Mouse (Mus musculus): ENCODE data around the gene Raf1. TPM values are rescaled to one million over a fixed set of nuclear protein-coding genes. Genes with fewer than 3 reads are reported as not detected.

Gene Raf1
- total and polyA plus RNA-seq, 2 experiments from 2014 or later, result 90.5 to 204 TPM

DNA sequence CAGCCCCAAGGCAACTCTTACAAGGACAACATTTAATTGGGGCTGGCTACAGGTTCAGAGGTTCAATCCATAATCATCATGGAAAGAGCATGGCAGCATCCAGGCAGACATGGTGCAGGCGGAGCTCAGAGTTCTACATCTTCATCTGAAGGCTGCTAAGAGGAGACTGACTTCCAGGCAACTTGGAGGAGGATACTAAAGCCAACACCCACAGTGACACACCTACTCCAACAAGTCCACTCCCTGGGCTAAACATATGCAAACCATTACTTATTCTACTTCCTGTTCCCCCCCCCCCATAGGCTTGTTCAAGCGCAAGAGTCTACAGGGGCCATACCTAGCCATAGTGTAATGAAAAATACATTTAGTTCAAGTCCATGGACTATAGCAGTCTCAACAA lies 7.8 kb upstream of the Raf1 start:
- WGBS, result 99% methylated on average over 2 of the region's 2 CpGs
- ATAC-seq, result no peak

GRCm38 (mm10) chr6:115681066-115681465 lies 4.6 kb upstream of the Raf1 start:
- no peaks in the 10 kb centered on the region for H3K36me3 ChIP-seq (ENCODE audit: insufficient read depth, low read length)
- no peak overlapping the region for H3K4me2 ChIP-seq (ENCODE audit: low read depth, low read length)
- H3K4me3 ChIP-seq (ENCODE audit: low read length), result no peak overlapping the region
- DNase-seq (ENCODE audit: low spot score) (no peak), ATAC-seq (no peak)
- no peak overlapping the region for H3K9ac ChIP-seq (replicated peaks; ENCODE audit: low read length)
- no peak overlapping the region for H3K27ac ChIP-seq
- no peaks in the 10 kb centered on the region for H3K4me1 ChIP-seq (ENCODE audit: insufficient read depth, low read length)
- H3K27me3 ChIP-seq (ENCODE audit: insufficient read depth, low read length), result no peaks in the 10 kb centered on the region
- no peak for TF ChIP-seq CTCF (IDR thresholded peaks at IDR 0.05; ENCODE audit: low read depth)
- no peaks in the 10 kb centered on the region for H3K9me3 ChIP-seq (ENCODE audit: low read length)
- 77% methylated on average over 4 of the region's 4 CpGs for WGBS

More for the DNA sequence above, 7.8 kb upstream of the Raf1 start:
- no peak for TF ChIP-seq CTCF (IDR thresholded peaks at IDR 0.05; ENCODE audit: low read depth)
- Histone ChIP-seq H3K27ac (no peak overlapping the region), H3K9me3 (ENCODE audit: low read length) (0 out of 2 replicates have a peak, but pooled peaks cover 5% of the 10 kb centered on the region), H3K4me2 (ENCODE audit: low read depth, low read length) (no peak overlapping the region), H3K27me3 (ENCODE audit: insufficient read depth, low read length) (no peaks in the 10 kb centered on the region), H3K36me3 (ENCODE audit: insufficient read depth, low read length) (no peaks in the 10 kb centered on the region), H3K9ac (replicated peaks; ENCODE audit: low read length) (no peak overlapping the region), H3K4me3 (ENCODE audit: low read length) (no peak overlapping the region), H3K4me1 (ENCODE audit: insufficient read depth, low read length) (no peaks in the 10 kb centered on the region)
- DNase-seq (ENCODE audit: low spot score), result no peak

DNA sequence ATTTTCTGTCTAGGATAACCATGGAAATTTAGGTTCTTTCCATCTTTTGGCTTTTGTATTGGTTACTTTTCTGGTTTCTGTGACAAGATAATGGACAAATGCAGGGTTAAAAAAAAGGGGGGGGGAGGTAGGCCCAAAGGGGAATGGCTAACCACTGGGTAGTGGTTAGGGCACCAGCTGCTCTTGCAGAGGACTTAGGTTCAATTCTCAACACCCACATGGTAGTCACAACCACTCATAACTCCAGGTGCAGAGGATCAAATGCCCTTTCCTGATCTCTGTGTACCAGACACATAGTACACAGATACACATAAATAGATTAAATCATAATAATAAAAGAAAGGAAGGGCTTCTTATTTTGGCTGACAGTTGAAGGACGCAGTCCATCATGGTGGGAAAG lies 1.6 kb upstream of the Raf1 start:
- TF ChIP-seq CTCF (IDR thresholded peaks at IDR 0.05; ENCODE audit: low read depth), result no peak
- no peaks in the 10 kb centered on the region for H3K9me3 ChIP-seq (ENCODE audit: low read length)
- 96% methylated on average over 1 of the region's 1 CpGs for WGBS

GRCm38 (mm10) chr6:115677441-115677840 lies 1.0 kb upstream of the Raf1 start:
- H3K4me1 ChIP-seq (ENCODE audit: insufficient read depth, low read length), result peaks cover 13% of the 10 kb centered on the region
- TF ChIP-seq CTCF (IDR thresholded peaks at IDR 0.05; ENCODE audit: low read depth), result no peak
- H3K9ac ChIP-seq (replicated peaks; ENCODE audit: low read length), result no peak overlapping the region
- ATAC-seq (no peak), DNase-seq (ENCODE audit: low spot score) (no peak)
- H3K4me2 ChIP-seq (ENCODE audit: low read depth, low read length), result peak overlapping the region; percentile 83
- 96% methylated on average over 7 of the region's 7 CpGs for WGBS
- H3K4me3 ChIP-seq (ENCODE audit: low read length), result peak overlapping the region; percentile 100; the same call in 1 of the 2 replicates
- no peaks in the 10 kb centered on the region for H3K9me3 ChIP-seq (ENCODE audit: low read length)
- no peaks in the 10 kb centered on the region for H3K36me3 ChIP-seq (ENCODE audit: insufficient read depth, low read length)
- no peaks in the 10 kb centered on the region for H3K27me3 ChIP-seq (ENCODE audit: insufficient read depth, low read length)
- peak overlapping the region; percentile 100; the same call in 1 of the 2 replicates for H3K27ac ChIP-seq

More for the DNA sequence above, 1.6 kb upstream of the Raf1 start:
- Histone ChIP-seq H3K4me2 (ENCODE audit: low read depth, low read length) (no peak overlapping the region), H3K27ac (no peak overlapping the region), H3K27me3 (ENCODE audit: insufficient read depth, low read length) (no peaks in the 10 kb centered on the region), H3K4me1 (ENCODE audit: insufficient read depth, low read length) (peaks cover 10% of the 10 kb centered on the region), H3K36me3 (ENCODE audit: insufficient read depth, low read length) (no peaks in the 10 kb centered on the region), H3K4me3 (ENCODE audit: low read length) (no peak overlapping the region), H3K9ac (replicated peaks; ENCODE audit: low read length) (no peak overlapping the region)
- no peak for ATAC-seq
- DNase-seq (ENCODE audit: low spot score), result no peak

DNA sequence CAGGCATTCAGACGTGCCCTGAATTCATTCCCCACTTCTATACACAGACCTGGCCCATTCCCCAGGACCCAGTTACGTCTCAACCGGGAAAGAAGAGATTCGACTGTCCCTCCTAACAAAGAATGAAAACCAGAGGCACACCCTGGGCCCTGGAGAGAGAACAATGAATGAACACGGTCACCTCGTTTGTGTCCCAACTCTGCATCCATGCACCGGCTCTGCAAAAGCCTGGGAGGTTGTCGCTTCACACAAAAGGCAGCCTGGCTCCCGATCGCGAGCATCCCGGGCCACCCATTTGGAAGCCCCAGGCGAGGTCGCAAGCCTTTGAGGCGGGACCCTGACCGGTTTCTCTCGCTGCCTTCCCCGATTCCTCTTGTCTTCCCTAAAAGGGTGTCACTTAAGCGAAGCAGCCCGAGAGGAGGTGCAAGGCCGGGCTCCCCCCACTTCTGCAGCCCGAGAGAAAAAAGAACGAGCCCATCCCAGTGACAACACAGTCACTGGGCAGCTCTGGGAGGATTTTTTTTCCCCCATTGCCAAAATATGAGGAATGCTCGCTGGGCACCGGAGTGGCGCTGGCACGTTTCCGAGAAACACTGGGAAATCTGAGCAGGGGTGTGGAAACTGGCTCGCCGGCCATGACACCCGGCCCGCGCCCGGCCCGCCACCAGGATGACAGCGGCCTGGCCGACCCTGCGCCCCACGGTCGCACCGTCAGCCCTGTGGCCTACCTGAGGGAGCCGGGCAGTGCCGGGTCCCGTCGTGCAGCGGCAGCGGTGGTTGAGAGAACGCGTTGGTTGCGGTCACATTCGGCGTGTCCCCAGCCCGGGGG lies 713 bp downstream of the Raf1 start:
- H3K36me3 ChIP-seq (ENCODE audit: insufficient read depth, low read length), result no peaks in the 10 kb centered on the region
- H3K4me1 ChIP-seq (ENCODE audit: insufficient read depth, low read length), result peaks cover 13% of the 10 kb centered on the region
- peak overlapping the region; percentile 99 for H3K9ac ChIP-seq (replicated peaks; ENCODE audit: low read length)
- H3K4me3 ChIP-seq (ENCODE audit: low read length), result peak overlapping the region; percentile 100
- peak; percentile 61 for ATAC-seq
- no peaks in the 10 kb centered on the region for H3K9me3 ChIP-seq (ENCODE audit: low read length)
- H3K27me3 ChIP-seq (ENCODE audit: insufficient read depth, low read length), result no peaks in the 10 kb centered on the region
- no peak for TF ChIP-seq CTCF (IDR thresholded peaks at IDR 0.05; ENCODE audit: low read depth)
- H3K27ac ChIP-seq, result peak overlapping the region; percentile 100
- H3K4me2 ChIP-seq (ENCODE audit: low read depth, low read length), result peak overlapping the region; percentile 83
- peak; percentile 72 for DNase-seq (ENCODE audit: low spot score)
- WGBS, result under 1% methylated on average over 53 of the region's 53 CpGs

DNA sequence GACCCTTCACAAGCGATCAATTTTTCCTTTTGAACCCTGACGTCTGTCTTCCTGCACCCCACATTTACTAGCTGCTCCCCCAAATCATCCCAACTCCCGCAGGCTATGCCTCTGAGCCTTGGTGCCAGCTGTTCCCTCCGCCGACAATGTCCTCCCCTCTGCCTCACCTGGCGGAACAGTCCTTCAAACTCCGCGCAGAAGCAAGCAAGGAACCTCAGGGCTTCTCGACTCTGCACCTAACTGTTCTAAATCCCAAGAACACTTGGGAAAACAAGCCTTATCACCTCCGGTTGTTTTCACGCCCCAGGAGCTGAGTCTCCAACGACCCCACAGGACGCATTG lies 1.3 kb downstream of the Raf1 start:
- no peak for DNase-seq (ENCODE audit: low spot score)
- ATAC-seq, result no peak
- under 1% methylated on average over 13 of the region's 13 CpGs for WGBS
- H3K27ac ChIP-seq, result peak overlapping the region; percentile 100
- peaks cover 13% of the 10 kb centered on the region for H3K4me1 ChIP-seq (ENCODE audit: insufficient read depth, low read length)
- peak overlapping the region; percentile 99 for H3K9ac ChIP-seq (replicated peaks; ENCODE audit: low read length)
- H3K4me2 ChIP-seq (ENCODE audit: low read depth, low read length), result peak overlapping the region; percentile 83
- H3K27me3 ChIP-seq (ENCODE audit: insufficient read depth, low read length), result no peaks in the 10 kb centered on the region
- no peaks in the 10 kb centered on the region for H3K36me3 ChIP-seq (ENCODE audit: insufficient read depth, low read length)
- H3K9me3 ChIP-seq (ENCODE audit: low read length), result no peaks in the 10 kb centered on the region
- H3K4me3 ChIP-seq (ENCODE audit: low read length), result peak overlapping the region; percentile 100
- no peak for TF ChIP-seq CTCF (IDR thresholded peaks at IDR 0.05; ENCODE audit: low read depth)

- Histone ChIP-seq H3K4me1 (ENCODE audit: insufficient read depth, low read length) (peaks cover 13% of the 10 kb centered on the region), H3K9ac (replicated peaks; ENCODE audit: low read length) (peak overlapping the region; percentile 99), H3K4me2 (ENCODE audit: low read depth, low read length) (peak overlapping the region; percentile 83), H3K4me3 (ENCODE audit: low read length) (peak overlapping the region; percentile 100), H3K27ac (no peak overlapping the region), H3K36me3 (ENCODE audit: insufficient read depth, low read length) (no peaks in the 10 kb centered on the region), H3K27me3 (ENCODE audit: insufficient read depth, low read length) (no peaks in the 10 kb centered on the region), H3K9me3 (ENCODE audit: low read length) (no peaks in the 10 kb centered on the region)
- 19% methylated on average over 2 of the region's 2 CpGs for WGBS
- ATAC-seq, result no peak
- no peak for TF ChIP-seq CTCF (IDR thresholded peaks at IDR 0.05; ENCODE audit: low read depth)
- DNase-seq (ENCODE audit: low spot score), result no peak
Observed at GRCm38 (mm10) chr6:115674316-115674715, 2.1 kb downstream of the Raf1 start.

Data from hindbrain, postnatal 0 days (tissue).